Mouse (Mus musculus): ENCODE results near the gene Dhx8. TPM values are rescaled to one million over a fixed set of nuclear protein-coding genes. Genes with fewer than 3 reads are reported as not detected.

Dhx8 gene
- 10 to 100 TPM; 16.0 to 17.1 TPM for total RNA-seq (2021)
- polyA plus RNA-seq (2012; rRNA removed): 7.2 and 10.7 TPM in 2 replicates
- long read RNA-seq, full-length matches to known transcripts: 12 of 13 reads
- long read RNA-seq, partial matches to known transcripts: 1 of 13 reads
- long read RNA-seq, other reads (novel, unspliced or antisense): 0 of 13 reads

GRCm38 (mm10) chr11:101732518-101733440, at the start of gene Dhx8:
Dhx8 (plus strand) TSS chr11:101732919.
- DNase-seq: peak; percentile 98
- TF ChIP-seq CTCF (IDR thresholded peaks at IDR 0.05) (peak; percentile 98), EP300 (IDR thresholded peaks at IDR 0.05; ENCODE audit: insufficient read depth, low read depth, low read length) (peak; percentile 96), POLR2A (IDR thresholded peaks at IDR 0.05; ENCODE audit: insufficient read depth, low read depth, low read length) (peak; percentile 67)
- Histone ChIP-seq H3K4me1 (ENCODE audit: control insufficient read depth, insufficient read depth, low read length) (peaks cover 2% of the 10 kb centered on the region; the same call in 1 of the 2 replicates), H3K36me3 (ENCODE audit: control insufficient read depth, insufficient read depth, low read length) (no peaks in the 10 kb centered on the region; the same call in none of the 2 replicates), H3K79me2 (replicated peaks; ENCODE audit: control insufficient read depth, insufficient read depth, low read length) (no peaks in the 10 kb centered on the region), H3K27ac (peak within 1 kb of the TSS; percentile 79), H3K9ac (ENCODE audit: low read depth, low read length) (peak within 1 kb of the TSS; percentile 67), H3K27me3 (ENCODE audit: control insufficient read depth, insufficient read depth, low read length) (no peaks in the 10 kb centered on the region), H3K4me3 (peak within 1 kb of the TSS; percentile 82)
- intact Hi-C loops (cut with DNase I): loop anchor here (1.0 kb wide), 1 partner anchor 73 kb away; no protein-coding TSS in a partner anchor
- WGBS: under 1% methylated on average over 51 of the region's 51 CpGs

DNA sequence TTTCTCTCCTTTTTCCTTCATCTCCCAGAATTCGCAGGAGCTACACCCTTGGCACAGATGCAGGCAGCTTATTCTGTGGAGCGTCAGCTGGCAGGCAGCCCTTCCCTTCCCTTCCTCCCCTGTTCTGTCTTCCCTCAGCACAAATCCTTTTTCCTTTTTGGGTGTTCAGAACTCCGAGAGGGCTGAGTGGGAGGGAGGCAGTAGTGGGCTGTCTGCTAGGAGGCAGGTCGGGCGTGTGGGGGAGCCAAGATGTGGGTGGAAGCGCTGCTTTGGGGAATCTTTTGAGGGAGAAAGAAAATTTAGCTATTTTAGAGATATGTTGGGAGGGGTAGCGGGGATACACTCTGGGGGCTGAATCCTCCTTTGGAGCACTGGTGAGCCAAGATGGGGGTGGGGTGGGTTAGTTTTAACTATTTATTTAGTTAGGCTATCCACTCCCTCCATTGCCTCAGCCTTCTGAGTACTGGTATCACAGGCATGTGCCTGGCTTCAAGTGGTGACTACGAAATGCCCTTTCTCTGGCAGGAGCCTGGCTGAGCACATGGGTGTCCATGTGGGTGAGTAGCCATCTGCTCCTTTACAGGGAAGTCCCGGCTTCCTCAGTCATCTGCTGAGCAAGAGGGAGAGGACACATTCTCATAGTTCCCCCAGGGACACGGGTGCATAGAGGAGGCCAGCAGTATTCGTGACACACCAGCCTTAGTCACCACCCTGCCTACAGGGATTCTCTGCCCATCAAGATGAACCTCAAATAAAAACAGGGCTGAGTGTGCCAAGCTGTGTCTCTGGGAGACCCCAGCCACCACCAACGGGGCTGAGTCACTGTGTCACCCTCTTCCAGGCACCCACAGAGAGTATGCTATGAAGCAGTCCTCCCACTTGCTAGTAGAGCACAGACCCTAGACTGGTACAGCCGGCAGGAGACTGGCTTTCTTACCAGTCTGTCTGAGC, 45.1 kb upstream of the Dhx8 start:
- TF ChIP-seq POLR2A (IDR thresholded peaks at IDR 0.05; ENCODE audit: insufficient read depth, low read depth, low read length) (no peak), EP300 (IDR thresholded peaks at IDR 0.05; ENCODE audit: insufficient read depth, low read depth, low read length) (peak; percentile 64; the same call in 1 of the 2 replicates)
- no peak overlapping the region for H3K9ac ChIP-seq (ENCODE audit: low read depth, low read length)
- H3K27ac ChIP-seq: peak overlapping the region; percentile 21
- H3K27me3 ChIP-seq (ENCODE audit: control insufficient read depth, insufficient read depth, low read length): no peaks in the 10 kb centered on the region
- H3K4me1 ChIP-seq (ENCODE audit: control insufficient read depth, insufficient read depth, low read length): peaks cover 10% of the 10 kb centered on the region
- peak; percentile 63 to 77 for DNase-seq
- intact Hi-C loops (cut with DNase I): no loop called here
- no peaks in the 10 kb centered on the region for H3K36me3 ChIP-seq (ENCODE audit: control insufficient read depth, insufficient read depth, low read length)
- no peak overlapping the region for H3K4me3 ChIP-seq
- 19% methylated on average over 13 of the region's 13 CpGs for WGBS
- no peaks in the 10 kb centered on the region for H3K79me2 ChIP-seq (replicated peaks; ENCODE audit: control insufficient read depth, insufficient read depth, low read length)

GRCm38 (mm10) chr11:101689701-101690113, 43.0 kb upstream of the Dhx8 start:
- Histone ChIP-seq H3K4me3 (no peak overlapping the region), H3K27me3 (ENCODE audit: control insufficient read depth, insufficient read depth, low read length) (no peaks in the 10 kb centered on the region), H3K27ac (no peak overlapping the region), H3K9ac (ENCODE audit: low read depth, low read length) (no peak overlapping the region), H3K4me1 (ENCODE audit: control insufficient read depth, insufficient read depth, low read length) (peaks cover 10% of the 10 kb centered on the region), H3K36me3 (ENCODE audit: control insufficient read depth, insufficient read depth, low read length) (no peaks in the 10 kb centered on the region), H3K79me2 (replicated peaks; ENCODE audit: control insufficient read depth, insufficient read depth, low read length) (no peaks in the 10 kb centered on the region)
- 77% methylated on average over 10 of the region's 10 CpGs for WGBS
- no peak for DNase-seq
- intact Hi-C loops (cut with DNase I): no loop called here
- TF ChIP-seq POLR2A (IDR thresholded peaks at IDR 0.05; ENCODE audit: insufficient read depth, low read depth, low read length) (no peak), CTCF (IDR thresholded peaks at IDR 0.05) (no peak), EP300 (IDR thresholded peaks at IDR 0.05; ENCODE audit: insufficient read depth, low read depth, low read length) (no peak)

GRCm38 (mm10) chr11:101690326-101690725, 42.4 kb upstream of the Dhx8 start:
- no peak overlapping the region for H3K4me3 ChIP-seq
- no peak overlapping the region for H3K27ac ChIP-seq
- no peak for DNase-seq
- no peak for TF ChIP-seq CTCF (IDR thresholded peaks at IDR 0.05)
- peaks cover 10% of the 10 kb centered on the region for H3K4me1 ChIP-seq (ENCODE audit: control insufficient read depth, insufficient read depth, low read length)
- H3K36me3 ChIP-seq (ENCODE audit: control insufficient read depth, insufficient read depth, low read length): no peaks in the 10 kb centered on the region
- intact Hi-C loops (cut with DNase I): no loop called here
- H3K79me2 ChIP-seq (replicated peaks; ENCODE audit: control insufficient read depth, insufficient read depth, low read length): no peaks in the 10 kb centered on the region
- WGBS: 78% methylated on average over 5 of the region's 5 CpGs
- H3K9ac ChIP-seq (ENCODE audit: low read depth, low read length): no peak overlapping the region
- no peaks in the 10 kb centered on the region for H3K27me3 ChIP-seq (ENCODE audit: control insufficient read depth, insufficient read depth, low read length)

DNA sequence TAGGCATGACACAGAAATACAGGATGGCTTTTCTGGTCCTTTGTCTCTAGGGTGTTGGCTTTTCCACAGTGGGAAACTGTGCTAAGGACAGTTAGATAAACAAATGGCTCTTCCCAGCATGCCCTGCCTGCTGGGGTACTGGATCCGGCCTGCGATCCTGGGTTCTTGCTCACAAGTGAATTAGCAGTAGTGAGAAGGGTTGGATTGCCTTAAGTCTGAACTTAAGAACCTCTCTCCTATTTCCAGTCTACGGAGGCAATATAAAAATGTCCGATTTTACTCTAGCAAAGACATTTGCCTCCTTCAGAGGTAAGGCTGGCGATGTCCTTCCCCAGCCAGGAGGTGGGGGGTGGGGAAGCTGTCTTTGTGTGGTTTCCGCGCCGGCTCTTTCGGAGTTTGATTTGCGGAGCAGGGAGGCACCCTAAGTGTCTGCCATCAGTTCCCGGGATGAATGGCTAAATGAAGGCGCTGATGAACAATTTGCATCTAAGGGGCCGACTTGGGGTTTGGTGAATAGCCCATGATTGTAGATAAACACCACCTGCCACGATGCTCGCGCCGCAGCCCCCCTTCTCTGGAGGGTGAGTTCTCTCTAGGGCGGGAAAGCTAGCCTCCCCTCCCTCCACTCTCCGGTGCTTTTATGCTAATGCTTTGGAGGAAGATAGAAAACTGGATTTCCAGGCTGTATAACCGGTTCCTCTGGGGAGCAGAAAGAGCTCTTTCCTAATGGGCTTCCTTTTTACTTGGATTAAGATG, 36.6 kb upstream of the Dhx8 start:
- peak overlapping the region; percentile 59 for H3K27ac ChIP-seq
- DNase-seq: peak in 1 of 2 experiments; percentile 38
- no peaks in the 10 kb centered on the region for H3K36me3 ChIP-seq (ENCODE audit: control insufficient read depth, insufficient read depth, low read length)
- no peaks in the 10 kb centered on the region for H3K27me3 ChIP-seq (ENCODE audit: control insufficient read depth, insufficient read depth, low read length)
- 22% methylated on average over 20 of the region's 20 CpGs for WGBS
- no peak overlapping the region for H3K9ac ChIP-seq (ENCODE audit: low read depth, low read length)
- H3K4me3 ChIP-seq: peak overlapping the region; percentile 10; the same call in 1 of the 2 replicates
- H3K79me2 ChIP-seq (replicated peaks; ENCODE audit: control insufficient read depth, insufficient read depth, low read length): no peaks in the 10 kb centered on the region
- intact Hi-C loops (cut with DNase I): loop anchor here (2.0 to 5.0 kb wide), 2 partner anchors 15 to 34 kb away; no protein-coding TSS in a partner anchor
- TF ChIP-seq EP300 (IDR thresholded peaks at IDR 0.05; ENCODE audit: insufficient read depth, low read depth, low read length) (no peak), POLR2A (IDR thresholded peaks at IDR 0.05; ENCODE audit: insufficient read depth, low read depth, low read length) (no peak)
- peaks cover 13% of the 10 kb centered on the region for H3K4me1 ChIP-seq (ENCODE audit: control insufficient read depth, insufficient read depth, low read length)
